In genomic region chr2:135712331-135712730, GRCm38 (mm10) we compare ENCODE assay signal across 8 mouse cellular contexts. TPM values are rescaled to one million over a fixed set of nuclear protein-coding genes. Genes with fewer than 3 reads are reported as not detected.
DNase-seq lines count a peak whose midpoint lies in the region; ATAC-seq and TF ChIP-seq lines count a peak whose summit lies in the region.
"Had no signal": no experiment of that assay in that cellular context is flagged by ENCODE, and none has a peak within 500 bp of the region (broad histone marks: within the 10 kb centered on the region; RNA-seq: fewer than 3 reads in every experiment).

No protein-coding gene starts in this region.

- peak overlapping the region; percentile 16; the same call in 1 of the 2 replicates for H3K27ac ChIP-seq in left cerebral cortex, adult 2 months
- H3K27ac ChIP-seq in embryonic facial prominence, embryonic 13.5 days = 0 out of 2 replicates have a peak overlapping the region, but pooled peaks have one; percentile 22
- H3K27ac ChIP-seq in hindbrain, embryonic 10.5 days = peak overlapping the region; percentile 60; the same call in 1 of the 2 replicates
- peak overlapping the region; percentile 47 for H3K27ac ChIP-seq in midbrain, embryonic 16.5 days (ENCODE audit: low read length)
- H3K27ac ChIP-seq: liver, embryonic 15.5 days had no signal

- no peak overlapping the region for H3K9ac ChIP-seq in embryonic facial prominence, embryonic 13.5 days
- no peak overlapping the region; the same call in 1 of the 2 replicates for H3K9ac ChIP-seq in midbrain, embryonic 16.5 days (ENCODE audit: low read depth, low read length)
- H3K9ac ChIP-seq: liver, embryonic 15.5 days had no signal

- no peak for ATAC-seq in embryonic facial prominence, embryonic 13.5 days (ENCODE audit: insufficient number of reproducible peaks, insufficient read depth, low FRiP score, low TSS enrichment, low read depth)
- ATAC-seq in midbrain, embryonic 16.5 days = peak; percentile 46; the same call in 1 of the 2 replicates
- ATAC-seq in erythroid progenitor cell, adult 5-6 weeks (replicated peaks; ENCODE audit: low FRiP score, poor library complexity, severe bottlenecking) = no peak

- H3K36me3 ChIP-seq in embryonic facial prominence, embryonic 13.5 days = no peaks in the 10 kb centered on the region
- no peaks in the 10 kb centered on the region for H3K36me3 ChIP-seq in hindbrain, embryonic 10.5 days
- H3K36me3 ChIP-seq in midbrain, embryonic 16.5 days (ENCODE audit: control insufficient read depth, insufficient read depth, low read length) = no peaks in the 10 kb centered on the region
- H3K36me3 ChIP-seq: liver, embryonic 15.5 days had no signal

- no peaks in the 10 kb centered on the region for H3K27me3 ChIP-seq in embryonic facial prominence, embryonic 13.5 days
- H3K27me3 ChIP-seq in hindbrain, embryonic 10.5 days (ENCODE audit: insufficient read depth, poor library complexity, severe bottlenecking) = no peaks in the 10 kb centered on the region
- H3K27me3 ChIP-seq in midbrain, embryonic 16.5 days (ENCODE audit: control insufficient read depth, insufficient read depth, low read depth, low read length) = no peaks in the 10 kb centered on the region
- H3K27me3 ChIP-seq: liver, embryonic 15.5 days had no signal

- no peak overlapping the region for H3K4me2 ChIP-seq in embryonic facial prominence, embryonic 13.5 days
- H3K4me2 ChIP-seq in midbrain, embryonic 16.5 days (ENCODE audit: low read length) = peak overlapping the region; percentile 49
- H3K4me2 ChIP-seq: liver, embryonic 15.5 days had no signal

- no peak overlapping the region for H3K4me3 ChIP-seq in left cerebral cortex, adult 2 months
- no peak overlapping the region for H3K4me3 ChIP-seq in embryonic facial prominence, embryonic 13.5 days
- no peak overlapping the region; the same call in 1 of the 2 replicates for H3K4me3 ChIP-seq in hindbrain, embryonic 10.5 days
- H3K4me3 ChIP-seq in midbrain, embryonic 16.5 days (ENCODE audit: low read depth, low read length) = no peak overlapping the region
- H3K4me3 ChIP-seq: liver, embryonic 15.5 days had no signal

- H3K4me1 ChIP-seq in embryonic facial prominence, embryonic 13.5 days = peaks cover 23% of the 10 kb centered on the region
- H3K4me1 ChIP-seq in hindbrain, embryonic 10.5 days (replicated peaks) = peaks cover 35% of the 10 kb centered on the region
- H3K4me1 ChIP-seq in midbrain, embryonic 16.5 days (ENCODE audit: control insufficient read depth, insufficient read depth, low read length) = peaks cover 26% of the 10 kb centered on the region

- TF ChIP-seq CTCF in left cerebral cortex, adult 2 months (IDR thresholded peaks at IDR 0.05) = no peak

- DNase-seq in left cerebral cortex, adult 2 months (ENCODE audit: extremely low spot score in 1 of 2, low spot score in 2 of 2) = no peak
- no peak for DNase-seq in left cerebral cortex, adult 18-20 months (ENCODE audit: low spot score in 2 of 2)
- no peak for DNase-seq in hindbrain, embryonic 10.5 days (ENCODE audit: low spot score)
- DNase-seq in natural killer cell, adult 2 months (ENCODE audit: low spot score in 2 of 2) = no peak

- H3K9me3 ChIP-seq in embryonic facial prominence, embryonic 13.5 days = no peaks in the 10 kb centered on the region
- no peaks in the 10 kb centered on the region for H3K9me3 ChIP-seq in hindbrain, embryonic 10.5 days
- no peaks in the 10 kb centered on the region for H3K9me3 ChIP-seq in midbrain, embryonic 16.5 days (replicated peaks; ENCODE audit: control insufficient read depth, low read length, poor library complexity, severe bottlenecking)
- H3K9me3 ChIP-seq: liver, embryonic 15.5 days had no signal

- intact Hi-C loops in left cerebral cortex, adult 2 months (cut with DNase I) = no loop called here

- WGBS in embryonic facial prominence, embryonic 13.5 days = 38% methylated on average over 5 of the region's 5 CpGs
- WGBS in hindbrain, embryonic 10.5 days = 23% methylated on average over 5 of the region's 5 CpGs
- 10% methylated on average over 5 of the region's 5 CpGs for WGBS in midbrain, embryonic 16.5 days

RNA-seq across cellular contexts. Expression of gene Plcb4, which starts 53.5 kb away (rescaled TPM):
- total RNA-seq in left cerebral cortex, adult 2 months (2021) = 10 to 100 TPM; 67.5 to 81.8 TPM
- total RNA-seq in left cerebral cortex, adult 18-20 months (2021) = 10 to 100 TPM; 64.6 to 77.5 TPM
- 17.6 TPM in 2 replicates for polyA plus RNA-seq in embryonic facial prominence, embryonic 13.5 days (2015; fragmentation: Nextera tagmentation; extraction: Ambion mirVana)
- 11.7 and 15.6 TPM in 2 replicates for polyA plus RNA-seq in hindbrain, embryonic 10.5 days (2016; fragmentation: Nextera tagmentation; extraction: Ambion mirVana)
- 44.4 and 51.4 TPM in 2 replicates for polyA plus RNA-seq in midbrain, embryonic 16.5 days (2015; fragmentation: Nextera tagmentation; extraction: Ambion mirVana)
- total RNA-seq in erythroid progenitor cell, adult 5-6 weeks (2015; ENCODE audit: low replicate concordance) = 0.84 and 5.0 TPM in 2 replicates
- total RNA-seq in erythroid progenitor cell, adult 5-6 weeks (2017; ENCODE audit: low replicate concordance) = 1.2 and 3.0 TPM in 2 replicates

Comparison
In these comparisons a context has a peak if more than half of its experiments do, and no peak if none do; other contexts are left out.
1. RNA of gene Plcb4, which starts 53.5 kb away (total RNA-seq): 67.5 to 81.8 TPM in left cerebral cortex, adult 2 months and 64.6 to 77.5 TPM in left cerebral cortex, adult 18-20 months; 0.84 to 5.0 TPM in erythroid progenitor cell, adult 5-6 weeks; every median in the first group is over 10 times any median in the second.
2. Peak in every context shown above with its lines, with median percentiles within 50 percentile points of each other: H3K27ac ChIP-seq.